Mouse (Mus musculus) kidney, embryonic 14.5 days (tissue): ENCODE results near the gene Fignl2. TPM values are rescaled to one million over a fixed set of nuclear protein-coding genes. Genes with fewer than 3 reads are reported as not detected.

ENCODE experiments used
- ATAC-seq: fragments of 200-750 bp; cut with Nextera tagmentation; 2 replicates; pipeline ENCODE4 v1.8.0; 2017; ENCODE audit warnings: moderate number of reproducible peaks, mild to moderate bottlenecking, moderate TSS enrichment, moderate library complexity; ENCODE audit not compliant: low FRiP score, low TSS enrichment
- H3K27ac ChIP-seq: fragments of 300-500 bp; sonication (generic); 2 replicates; pipeline ENCODE4 v1.5.1; 2014; ENCODE audit warnings: low read depth, mild to moderate bottlenecking, low read length, moderate library complexity, mixed read lengths
- H3K27me3 ChIP-seq: fragments of 300-500 bp; sonication (generic); 2 replicates; pipeline ENCODE4 v1.6.1; 2014; ENCODE audit warnings: mild to moderate bottlenecking, low read length; ENCODE audit not compliant: control insufficient read depth, insufficient read depth
- H3K36me3 ChIP-seq: fragments of 300-500 bp; sonication (generic); 2 replicates; pipeline ENCODE4 v1.6.1; 2014; ENCODE audit warnings: low read length, mixed read lengths; ENCODE audit not compliant: control insufficient read depth, insufficient read depth
- H3K4me1 ChIP-seq: fragments of 300-500 bp; sonication (generic); 2 replicates; pipeline ENCODE4 v1.6.1; 2014; ENCODE audit warnings: low read length, mixed read lengths; ENCODE audit not compliant: control insufficient read depth, insufficient read depth
- H3K4me2 ChIP-seq: fragments of 300-500 bp; sonication (generic); replicated peaks from 2 replicates; pipeline ENCODE4 v1.6.1; 2014; ENCODE audit warnings: low read depth, mild to moderate bottlenecking, low read length
- H3K4me3 ChIP-seq: fragments of 300-500 bp; sonication (generic); 2 replicates; pipeline ENCODE4 v1.5.1; 2014; ENCODE audit warnings: mild to moderate bottlenecking, low read length
- H3K9ac ChIP-seq: fragments of 300-500 bp; sonication (generic); 2 replicates; pipeline ENCODE4 v1.6.1; 2014; ENCODE audit warnings: low read depth, mild to moderate bottlenecking, low read length, moderate library complexity
- H3K9me3 ChIP-seq: fragments of 300-500 bp; sonication (generic); 2 replicates; pipeline ENCODE4 v1.6.1; 2016; ENCODE audit warnings: low read length; ENCODE audit not compliant: control insufficient read depth
- WGBS: fragments of 180-500 bp; shearing (Covaris S2); extraction: QIAGEN DNeasy Blood & Tissue Kit; methylation state at CpG from one replicate; pipeline ENCODE4 v1.1.7; 2014; 5-methylcytosine and 5-hydroxymethylcytosine counted together
- polyA plus RNA-seq: library from polyadenylated mRNA; unstranded; fragments of >200 nt; fragmentation: Nextera tagmentation; extraction: Ambion mirVana; gene quantifications from 2 replicates; pipeline ENCODE4 v1.2.1, GENCODE M21; 2014

Fignl2 gene
- polyA plus RNA-seq, 1 experiment from 2014 or later: 0.58 TPM

- no peak overlapping the region for H3K27ac ChIP-seq
- peak overlapping the region; percentile 9; the same call in 1 of the 2 replicates for H3K4me3 ChIP-seq
- peaks cover 4% of the 10 kb centered on the region; the same call in 1 of the 2 replicates for H3K27me3 ChIP-seq
- peak; percentile 71 for ATAC-seq
- 2% methylated on average over 28 of the region's 28 CpGs for WGBS
- peaks cover 22% of the 10 kb centered on the region for H3K4me1 ChIP-seq
- H3K9ac ChIP-seq: no peak overlapping the region
- no peaks in the 10 kb centered on the region; the same call in 1 of the 2 replicates for H3K9me3 ChIP-seq
- H3K4me2 ChIP-seq: peak overlapping the region; percentile 35
- H3K36me3 ChIP-seq: no peaks in the 10 kb centered on the region
Measured at GRCm38 (mm10) chr15:101097985-101098651, 19.8 kb upstream of the Fignl2 start.

GRCm38 (mm10) chr15:101095392-101095791, 17.0 kb upstream of the Fignl2 start:
- Histone ChIP-seq H3K4me1 (peaks cover 37% of the 10 kb centered on the region), H3K27ac (no peak overlapping the region), H3K4me3 (no peak overlapping the region), H3K36me3 (no peaks in the 10 kb centered on the region), H3K4me2 (no peak overlapping the region), H3K27me3 (peaks cover 4% of the 10 kb centered on the region; the same call in 1 of the 2 replicates), H3K9ac (no peak overlapping the region), H3K9me3 (no peaks in the 10 kb centered on the region; the same call in 1 of the 2 replicates)
- ATAC-seq: no peak
- 48% methylated on average over 3 of the region's 3 CpGs for WGBS

GRCm38 (mm10) chr15:101094979-101095378, 16.6 kb upstream of the Fignl2 start:
- H3K36me3 ChIP-seq: no peaks in the 10 kb centered on the region
- peaks cover 4% of the 10 kb centered on the region; the same call in 1 of the 2 replicates for H3K27me3 ChIP-seq
- no peak overlapping the region for H3K4me3 ChIP-seq
- no peak overlapping the region for H3K9ac ChIP-seq
- WGBS: 25% methylated on average over 9 of the region's 9 CpGs
- no peaks in the 10 kb centered on the region for H3K9me3 ChIP-seq
- no peak overlapping the region for H3K27ac ChIP-seq
- H3K4me1 ChIP-seq: peaks cover 37% of the 10 kb centered on the region
- no peak for ATAC-seq
- H3K4me2 ChIP-seq: no peak overlapping the region

GRCm38 (mm10) chr15:101093988-101094387, 15.6 kb upstream of the Fignl2 start:
- no peak for ATAC-seq
- H3K4me1 ChIP-seq: peaks cover 37% of the 10 kb centered on the region
- H3K36me3 ChIP-seq: no peaks in the 10 kb centered on the region
- no peak overlapping the region for H3K27ac ChIP-seq
- no peak overlapping the region for H3K9ac ChIP-seq
- 36% methylated on average over 6 of the region's 6 CpGs for WGBS
- no peak overlapping the region for H3K4me3 ChIP-seq
- no peaks in the 10 kb centered on the region; the same call in 1 of the 2 replicates for H3K27me3 ChIP-seq
- no peaks in the 10 kb centered on the region for H3K9me3 ChIP-seq
- H3K4me2 ChIP-seq: no peak overlapping the region

- ATAC-seq: peak; percentile 92
- no peaks in the 10 kb centered on the region for H3K9me3 ChIP-seq
- WGBS: 5% methylated on average over 25 of the region's 25 CpGs
- H3K27ac ChIP-seq: peak overlapping the region; percentile 79
- peaks cover 34% of the 10 kb centered on the region for H3K4me1 ChIP-seq
- peak overlapping the region; percentile 33 for H3K4me2 ChIP-seq
- H3K4me3 ChIP-seq: 0 out of 2 replicates have a peak overlapping the region, but pooled peaks have one; percentile 6
- H3K9ac ChIP-seq: no peak overlapping the region
- no peaks in the 10 kb centered on the region; the same call in 1 of the 2 replicates for H3K27me3 ChIP-seq
- H3K36me3 ChIP-seq: no peaks in the 10 kb centered on the region
Measured at GRCm38 (mm10) chr15:101092829-101093648, 14.7 kb upstream of the Fignl2 start.

- H3K9me3 ChIP-seq: no peaks in the 10 kb centered on the region
- H3K36me3 ChIP-seq: no peaks in the 10 kb centered on the region
- peak overlapping the region; percentile 33 for H3K4me2 ChIP-seq
- no peaks in the 10 kb centered on the region; the same call in 1 of the 2 replicates for H3K27me3 ChIP-seq
- H3K9ac ChIP-seq: no peak overlapping the region
- H3K27ac ChIP-seq: peak overlapping the region; percentile 79
- H3K4me3 ChIP-seq: 0 out of 2 replicates have a peak overlapping the region, but pooled peaks have one; percentile 6
- ATAC-seq: peak; percentile 35
- WGBS: 25% methylated on average over 14 of the region's 14 CpGs
- peaks cover 27% of the 10 kb centered on the region for H3K4me1 ChIP-seq
Measured at GRCm38 (mm10) chr15:101092121-101092828, 13.9 kb upstream of the Fignl2 start.

- no peak for ATAC-seq
- peaks cover 27% of the 10 kb centered on the region for H3K4me1 ChIP-seq
- no peaks in the 10 kb centered on the region; the same call in 1 of the 2 replicates for H3K27me3 ChIP-seq
- no peaks in the 10 kb centered on the region for H3K9me3 ChIP-seq
- no peaks in the 10 kb centered on the region for H3K36me3 ChIP-seq
- no peak overlapping the region for H3K4me3 ChIP-seq
- 93% methylated on average over 8 of the region's 8 CpGs for WGBS
- H3K9ac ChIP-seq: no peak overlapping the region
- H3K4me2 ChIP-seq: no peak overlapping the region
- no peak overlapping the region for H3K27ac ChIP-seq
Measured at GRCm38 (mm10) chr15:101091551-101091950, 13.2 kb upstream of the Fignl2 start.

GRCm38 (mm10) chr15:101088291-101088690, 9.9 kb upstream of the Fignl2 start:
- no peaks in the 10 kb centered on the region for H3K9me3 ChIP-seq
- ATAC-seq: no peak
- 73% methylated on average over 4 of the region's 4 CpGs for WGBS
- no peak overlapping the region for H3K9ac ChIP-seq
- no peaks in the 10 kb centered on the region for H3K36me3 ChIP-seq
- H3K27ac ChIP-seq: no peak overlapping the region
- H3K4me3 ChIP-seq: no peak overlapping the region
- H3K4me1 ChIP-seq: peaks cover 17% of the 10 kb centered on the region
- H3K4me2 ChIP-seq: no peak overlapping the region
- no peaks in the 10 kb centered on the region; the same call in 1 of the 2 replicates for H3K27me3 ChIP-seq
